Mouse (Mus musculus): ENCODE measurements around the gene Vps51. TPM values are rescaled to one million over a fixed set of nuclear protein-coding genes. Genes with fewer than 3 reads are reported as not detected.

Vps51 gene
- polyA plus RNA-seq, 1 experiment, result 163 TPM

GRCm38 (mm10) chr19:6117986-6118676 is 41.1 kb upstream of the Vps51 start, which contains the start of gene Sac3d1:
TSS of gene Sac3d1 (minus strand) at chr19:6118650.
- Histone ChIP-seq H3K4me3 (ENCODE audit: control insufficient read depth, insufficient read depth, low read length) (peak within 1 kb of the TSS; percentile 66), H3K27me3 (ENCODE audit: control insufficient read depth, insufficient read depth, low read length) (no peaks in the 10 kb centered on the region), H3K4me1 (replicated peaks; ENCODE audit: control insufficient read depth, insufficient read depth, low read length) (peaks cover 8% of the 10 kb centered on the region; the same call in 1 of the 2 replicates), H3K27ac (ENCODE audit: control insufficient read depth, insufficient read depth, low read length) (no peak within 1 kb of the TSS), H3K36me3 (ENCODE audit: control insufficient read depth, insufficient read depth, low read length) (no peaks in the 10 kb centered on the region; the same call in 1 of the 2 replicates)
- DNase-seq, result peak; percentile 91
- TF ChIP-seq CTCF (IDR thresholded peaks at IDR 0.05; ENCODE audit: borderline replicate concordance, control insufficient read depth, extremely low read depth, insufficient read depth, low read length, poor library complexity), result peak; percentile 62; the same call in 1 of the 2 replicates
- peak; percentile 39; the same call in 1 of the 2 replicates for TF ChIP-seq POLR2A (IDR thresholded peaks at IDR 0.05; ENCODE audit: control insufficient read depth, extremely low read depth, insufficient read depth, low read length, poor library complexity)
- WGBS, result under 1% methylated on average over 77 of the region's 77 CpGs

GRCm38 (mm10) chr19:6117346-6117985 is 40.4 kb upstream of the Vps51 start:
- H3K36me3 ChIP-seq (ENCODE audit: control insufficient read depth, insufficient read depth, low read length), result no peaks in the 10 kb centered on the region; the same call in 1 of the 2 replicates
- H3K4me1 ChIP-seq (replicated peaks; ENCODE audit: control insufficient read depth, insufficient read depth, low read length), result peaks cover 8% of the 10 kb centered on the region; the same call in 1 of the 2 replicates
- DNase-seq, result no peak

GRCm38 (mm10) chr19:6116113-6116850 is 39.3 kb upstream of the Vps51 start:
- DNase-seq, result no peak

More at GRCm38 (mm10) chr19:6117346-6117985, 40.4 kb upstream of the Vps51 start:
- TF ChIP-seq POLR2A (IDR thresholded peaks at IDR 0.05; ENCODE audit: control insufficient read depth, extremely low read depth, insufficient read depth, low read length, poor library complexity) (no peak; the same call in 1 of the 2 replicates), CTCF (IDR thresholded peaks at IDR 0.05; ENCODE audit: borderline replicate concordance, control insufficient read depth, extremely low read depth, insufficient read depth, low read length, poor library complexity) (no peak)
- Histone ChIP-seq H3K27me3 (ENCODE audit: control insufficient read depth, insufficient read depth, low read length) (no peaks in the 10 kb centered on the region), H3K4me3 (ENCODE audit: control insufficient read depth, insufficient read depth, low read length) (peak overlapping the region; percentile 66), H3K27ac (ENCODE audit: control insufficient read depth, insufficient read depth, low read length) (no peak overlapping the region)
- WGBS, result 4% methylated on average over 32 of the region's 32 CpGs

GRCm38 (mm10) chr19:6113116-6113515 is 36.1 kb upstream of the Vps51 start:
- Histone ChIP-seq H3K27ac (ENCODE audit: control insufficient read depth, insufficient read depth, low read length) (no peak overlapping the region), H3K4me1 (replicated peaks; ENCODE audit: control insufficient read depth, insufficient read depth, low read length) (peaks cover 8% of the 10 kb centered on the region; the same call in 1 of the 2 replicates), H3K36me3 (ENCODE audit: control insufficient read depth, insufficient read depth, low read length) (no peaks in the 10 kb centered on the region; the same call in 1 of the 2 replicates), H3K27me3 (ENCODE audit: control insufficient read depth, insufficient read depth, low read length) (no peaks in the 10 kb centered on the region), H3K4me3 (ENCODE audit: control insufficient read depth, insufficient read depth, low read length) (no peak overlapping the region)
- WGBS, result 91% methylated on average over 6 of the region's 6 CpGs
- TF ChIP-seq CTCF (IDR thresholded peaks at IDR 0.05; ENCODE audit: borderline replicate concordance, control insufficient read depth, extremely low read depth, insufficient read depth, low read length, poor library complexity) (no peak), POLR2A (IDR thresholded peaks at IDR 0.05; ENCODE audit: control insufficient read depth, extremely low read depth, insufficient read depth, low read length, poor library complexity) (no peak)
- no peak for DNase-seq

More at GRCm38 (mm10) chr19:6116113-6116850, 39.3 kb upstream of the Vps51 start:
- Histone ChIP-seq H3K36me3 (ENCODE audit: control insufficient read depth, insufficient read depth, low read length) (no peaks in the 10 kb centered on the region; the same call in 1 of the 2 replicates), H3K4me1 (replicated peaks; ENCODE audit: control insufficient read depth, insufficient read depth, low read length) (peaks cover 8% of the 10 kb centered on the region; the same call in 1 of the 2 replicates), H3K27ac (ENCODE audit: control insufficient read depth, insufficient read depth, low read length) (no peak overlapping the region), H3K27me3 (ENCODE audit: control insufficient read depth, insufficient read depth, low read length) (no peaks in the 10 kb centered on the region), H3K4me3 (ENCODE audit: control insufficient read depth, insufficient read depth, low read length) (no peak overlapping the region)
- no peak for TF ChIP-seq POLR2A (IDR thresholded peaks at IDR 0.05; ENCODE audit: control insufficient read depth, extremely low read depth, insufficient read depth, low read length, poor library complexity)
- TF ChIP-seq CTCF (IDR thresholded peaks at IDR 0.05; ENCODE audit: borderline replicate concordance, control insufficient read depth, extremely low read depth, insufficient read depth, low read length, poor library complexity), result no peak
- 87% methylated on average over 15 of the region's 15 CpGs for WGBS

GRCm38 (mm10) chr19:6105586-6105985 is 28.6 kb upstream of the Vps51 start, which contains the start of gene Naaladl1:
TSS of gene Naaladl1 (plus strand) at chr19:6105782.
- Histone ChIP-seq H3K4me3 (ENCODE audit: control insufficient read depth, insufficient read depth, low read length) (no peak within 1 kb of the TSS), H3K36me3 (ENCODE audit: control insufficient read depth, insufficient read depth, low read length) (no peaks in the 10 kb centered on the region), H3K27me3 (ENCODE audit: control insufficient read depth, insufficient read depth, low read length) (no peaks in the 10 kb centered on the region), H3K4me1 (replicated peaks; ENCODE audit: control insufficient read depth, insufficient read depth, low read length) (no peaks in the 10 kb centered on the region), H3K27ac (ENCODE audit: control insufficient read depth, insufficient read depth, low read length) (no peak within 1 kb of the TSS)
- no peak for DNase-seq
- no peak for TF ChIP-seq POLR2A (IDR thresholded peaks at IDR 0.05; ENCODE audit: control insufficient read depth, extremely low read depth, insufficient read depth, low read length, poor library complexity)
- TF ChIP-seq CTCF (IDR thresholded peaks at IDR 0.05; ENCODE audit: borderline replicate concordance, control insufficient read depth, extremely low read depth, insufficient read depth, low read length, poor library complexity), result no peak
- WGBS, result 98% methylated on average over 7 of the region's 7 CpGs

- H3K27me3 ChIP-seq (ENCODE audit: control insufficient read depth, insufficient read depth, low read length), result no peaks in the 10 kb centered on the region
- H3K36me3 ChIP-seq (ENCODE audit: control insufficient read depth, insufficient read depth, low read length), result no peaks in the 10 kb centered on the region
- no peak overlapping the region for H3K4me3 ChIP-seq (ENCODE audit: control insufficient read depth, insufficient read depth, low read length)
- TF ChIP-seq POLR2A (IDR thresholded peaks at IDR 0.05; ENCODE audit: control insufficient read depth, extremely low read depth, insufficient read depth, low read length, poor library complexity) (no peak), CTCF (IDR thresholded peaks at IDR 0.05; ENCODE audit: borderline replicate concordance, control insufficient read depth, extremely low read depth, insufficient read depth, low read length, poor library complexity) (no peak)
- no peaks in the 10 kb centered on the region for H3K4me1 ChIP-seq (replicated peaks; ENCODE audit: control insufficient read depth, insufficient read depth, low read length)
- H3K27ac ChIP-seq (ENCODE audit: control insufficient read depth, insufficient read depth, low read length), result no peak overlapping the region
- 95% methylated on average over 4 of the region's 4 CpGs for WGBS
- no peak for DNase-seq
Measured at GRCm38 (mm10) chr19:6104476-6104875, 27.4 kb upstream of the Vps51 start.

Data from thymus, adult 2 months (tissue).